Mouse (Mus musculus): ENCODE measurements at regions not wholly inside any gene's neighbourhood (a gene's known extent, or its start where the extent isn't known, plus 50 kb on each side); places are given as distances from the start of the nearest gene placed in this dataset.

DNA sequence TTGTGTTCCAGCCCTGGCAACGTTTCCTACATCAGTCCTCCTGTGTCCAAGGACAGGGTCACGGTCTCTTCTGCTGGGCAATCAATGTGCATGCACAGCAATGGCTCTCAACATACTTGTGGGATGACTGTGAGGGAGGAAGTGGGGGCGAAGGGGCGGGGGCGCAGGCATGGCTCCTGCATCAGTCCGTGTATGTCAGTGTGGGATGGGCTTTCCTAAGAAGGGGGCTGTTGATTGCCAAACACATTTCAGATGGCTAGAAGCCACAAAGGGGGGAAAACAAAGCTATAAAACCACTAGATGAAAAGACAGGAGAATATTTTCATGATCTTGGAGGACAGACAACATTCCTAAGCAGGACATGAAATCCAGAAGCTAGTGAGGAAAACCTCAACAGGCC is 99.4 kb upstream of the Gli2 start:
- peaks cover 7% of the 10 kb centered on the region; the same call in 1 of the 2 replicates for H3K27me3 ChIP-seq (ENCODE audit: control insufficient read depth, insufficient read depth, low read length)
- no peak overlapping the region for H3K4me3 ChIP-seq (ENCODE audit: insufficient read depth, low read depth, low read length)
- H3K36me3 ChIP-seq (ENCODE audit: control insufficient read depth, insufficient read depth, low read length): no peaks in the 10 kb centered on the region
- H3K4me1 ChIP-seq (ENCODE audit: control insufficient read depth, insufficient read depth, low read length): no peaks in the 10 kb centered on the region
- no peaks in the 10 kb centered on the region for H3K79me2 ChIP-seq (ENCODE audit: control insufficient read depth, insufficient read depth, low read length)
- TF ChIP-seq CTCF (IDR thresholded peaks at IDR 0.05; ENCODE audit: low read depth, low read length): no peak
- no peak for TF ChIP-seq POLR2A (IDR thresholded peaks at IDR 0.05; ENCODE audit: extremely low read depth, insufficient read depth, low read length)
- H3K9ac ChIP-seq (ENCODE audit: low read depth, low read length): no peak overlapping the region
- H3K27ac ChIP-seq (replicated peaks; ENCODE audit: insufficient read depth, low read depth, low read length): no peak overlapping the region
- 91% methylated on average over 6 of the region's 6 CpGs for WGBS
- DNase-seq (ENCODE audit: extremely low read depth, low read depth, low spot score): no peak

GRCm38 (mm10) chr1:119147506-119147905 is 94.1 kb upstream of the Gli2 start:
- Histone ChIP-seq H3K4me1 (ENCODE audit: control insufficient read depth, insufficient read depth, low read length) (peaks cover 2% of the 10 kb centered on the region; the same call in 1 of the 2 replicates), H3K27ac (replicated peaks; ENCODE audit: insufficient read depth, low read depth, low read length) (no peak overlapping the region), H3K36me3 (ENCODE audit: control insufficient read depth, insufficient read depth, low read length) (no peaks in the 10 kb centered on the region), H3K9ac (ENCODE audit: low read depth, low read length) (no peak overlapping the region), H3K4me3 (ENCODE audit: insufficient read depth, low read depth, low read length) (no peak overlapping the region), H3K27me3 (ENCODE audit: control insufficient read depth, insufficient read depth, low read length) (peaks cover 4% of the 10 kb centered on the region; the same call in 1 of the 2 replicates), H3K79me2 (ENCODE audit: control insufficient read depth, insufficient read depth, low read length) (no peaks in the 10 kb centered on the region)
- 59% methylated on average over 2 of the region's 2 CpGs for WGBS
- TF ChIP-seq POLR2A (IDR thresholded peaks at IDR 0.05; ENCODE audit: extremely low read depth, insufficient read depth, low read length) (no peak), CTCF (IDR thresholded peaks at IDR 0.05; ENCODE audit: low read depth, low read length) (no peak)
- no peak for DNase-seq (ENCODE audit: extremely low read depth, low read depth, low spot score)

- no peak for TF ChIP-seq CTCF (IDR thresholded peaks at IDR 0.05; ENCODE audit: low read depth, low read length)
- TF ChIP-seq POLR2A (IDR thresholded peaks at IDR 0.05; ENCODE audit: extremely low read depth, insufficient read depth, low read length): no peak
- Histone ChIP-seq H3K9ac (ENCODE audit: low read depth, low read length) (no peak overlapping the region), H3K27ac (replicated peaks; ENCODE audit: insufficient read depth, low read depth, low read length) (no peak overlapping the region), H3K27me3 (ENCODE audit: control insufficient read depth, insufficient read depth, low read length) (no peaks in the 10 kb centered on the region; the same call in 1 of the 2 replicates), H3K4me3 (ENCODE audit: insufficient read depth, low read depth, low read length) (no peak overlapping the region), H3K79me2 (ENCODE audit: control insufficient read depth, insufficient read depth, low read length) (no peaks in the 10 kb centered on the region), H3K4me1 (ENCODE audit: control insufficient read depth, insufficient read depth, low read length) (peaks cover 2% of the 10 kb centered on the region; the same call in 1 of the 2 replicates), H3K36me3 (ENCODE audit: control insufficient read depth, insufficient read depth, low read length) (no peaks in the 10 kb centered on the region)
- DNase-seq (ENCODE audit: extremely low read depth, low read depth, low spot score): no peak
- 85% methylated on average over 11 of the region's 11 CpGs for WGBS
These were observed 90.4 kb upstream of the Gli2 start for GRCm38 (mm10) chr1:119143808-119144207.

- Histone ChIP-seq H3K27me3 (ENCODE audit: control insufficient read depth, insufficient read depth, low read length) (peaks cover 3% of the 10 kb centered on the region; the same call in 1 of the 2 replicates), H3K27ac (replicated peaks; ENCODE audit: insufficient read depth, low read depth, low read length) (no peak overlapping the region), H3K9ac (ENCODE audit: low read depth, low read length) (no peak overlapping the region), H3K79me2 (ENCODE audit: control insufficient read depth, insufficient read depth, low read length) (no peaks in the 10 kb centered on the region), H3K4me1 (ENCODE audit: control insufficient read depth, insufficient read depth, low read length) (no peaks in the 10 kb centered on the region), H3K36me3 (ENCODE audit: control insufficient read depth, insufficient read depth, low read length) (no peaks in the 10 kb centered on the region), H3K4me3 (ENCODE audit: insufficient read depth, low read depth, low read length) (no peak overlapping the region)
- 91% methylated on average over 3 of the region's 3 CpGs for WGBS
- no peak for TF ChIP-seq CTCF (IDR thresholded peaks at IDR 0.05; ENCODE audit: low read depth, low read length)
- no peak for TF ChIP-seq POLR2A (IDR thresholded peaks at IDR 0.05; ENCODE audit: extremely low read depth, insufficient read depth, low read length)
- DNase-seq (ENCODE audit: extremely low read depth, low read depth, low spot score): no peak
These were observed 75.6 kb upstream of the Gli2 start for GRCm38 (mm10) chr1:119129039-119129438.

GRCm38 (mm10) chr1:119125561-119125960 is 72.1 kb upstream of the Gli2 start:
- Histone ChIP-seq H3K4me1 (ENCODE audit: control insufficient read depth, insufficient read depth, low read length) (no peaks in the 10 kb centered on the region), H3K4me3 (ENCODE audit: insufficient read depth, low read depth, low read length) (no peak overlapping the region), H3K79me2 (ENCODE audit: control insufficient read depth, insufficient read depth, low read length) (no peaks in the 10 kb centered on the region), H3K27ac (replicated peaks; ENCODE audit: insufficient read depth, low read depth, low read length) (no peak overlapping the region), H3K36me3 (ENCODE audit: control insufficient read depth, insufficient read depth, low read length) (no peaks in the 10 kb centered on the region), H3K27me3 (ENCODE audit: control insufficient read depth, insufficient read depth, low read length) (no peaks in the 10 kb centered on the region), H3K9ac (ENCODE audit: low read depth, low read length) (no peak overlapping the region)
- DNase-seq (ENCODE audit: extremely low read depth, low read depth, low spot score): no peak
- TF ChIP-seq POLR2A (IDR thresholded peaks at IDR 0.05; ENCODE audit: extremely low read depth, insufficient read depth, low read length) (no peak), CTCF (IDR thresholded peaks at IDR 0.05; ENCODE audit: low read depth, low read length) (no peak)
- WGBS: 84% methylated on average over 6 of the region's 6 CpGs

DNA sequence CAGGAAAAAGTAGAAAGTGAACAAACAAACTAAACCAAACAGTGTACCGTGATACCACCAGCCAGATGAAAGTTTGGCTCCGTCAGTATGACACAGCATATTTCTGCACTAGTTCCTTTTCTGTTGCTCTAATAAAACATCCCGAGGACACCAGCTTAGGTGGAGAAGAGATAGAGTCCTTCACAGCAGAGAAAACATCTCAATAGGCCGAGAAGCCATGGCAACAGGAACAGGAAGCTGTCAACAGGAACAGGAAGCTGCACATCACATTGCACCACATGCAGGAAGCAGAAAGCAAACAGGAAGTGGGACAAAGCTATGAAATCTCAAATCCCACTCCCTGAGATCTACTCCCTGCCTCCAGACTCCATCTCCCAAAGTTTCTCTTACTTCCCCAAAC is 71.4 kb upstream of the Gli2 start:
- 73% methylated on average over 4 of the region's 4 CpGs for WGBS
- Histone ChIP-seq H3K27me3 (ENCODE audit: control insufficient read depth, insufficient read depth, low read length) (no peaks in the 10 kb centered on the region), H3K27ac (replicated peaks; ENCODE audit: insufficient read depth, low read depth, low read length) (no peak overlapping the region), H3K36me3 (ENCODE audit: control insufficient read depth, insufficient read depth, low read length) (no peaks in the 10 kb centered on the region), H3K4me3 (ENCODE audit: insufficient read depth, low read depth, low read length) (no peak overlapping the region), H3K4me1 (ENCODE audit: control insufficient read depth, insufficient read depth, low read length) (no peaks in the 10 kb centered on the region), H3K9ac (ENCODE audit: low read depth, low read length) (no peak overlapping the region), H3K79me2 (ENCODE audit: control insufficient read depth, insufficient read depth, low read length) (no peaks in the 10 kb centered on the region)
- DNase-seq (ENCODE audit: extremely low read depth, low read depth, low spot score): no peak
- no peak for TF ChIP-seq CTCF (IDR thresholded peaks at IDR 0.05; ENCODE audit: low read depth, low read length)
